Mouse (Mus musculus): ENCODE measurements around the gene Wwp2. TPM values are rescaled to one million over a fixed set of nuclear protein-coding genes. Genes with fewer than 3 reads are reported as not detected.

Gene Wwp2
- polyA plus RNA-seq, 1 experiment, result 146 TPM

GRCm38 (mm10) chr8:107597731-107598130, 161.6 kb downstream of the Wwp2 start:
- TF ChIP-seq CTCF (IDR thresholded peaks at IDR 0.05; ENCODE audit: insufficient read depth, low read depth, low read length) (no peak), POLR2A (IDR thresholded peaks at IDR 0.05; ENCODE audit: insufficient read depth, low read depth, low read length) (no peak)
- Histone ChIP-seq H3K27ac (ENCODE audit: insufficient read depth, low read depth, low read length) (no peak overlapping the region), H3K4me1 (ENCODE audit: control insufficient read depth, insufficient read depth, low read length) (no peaks in the 10 kb centered on the region), H3K4me3 (ENCODE audit: insufficient read depth, low read depth, low read length) (no peak overlapping the region)
- WGBS, result 57% methylated on average over 1 of the region's 1 CpGs

GRCm38 (mm10) chr8:107599691-107600090, 163.5 kb downstream of the Wwp2 start:
- no peak for TF ChIP-seq CTCF (IDR thresholded peaks at IDR 0.05; ENCODE audit: insufficient read depth, low read depth, low read length)
- TF ChIP-seq POLR2A (IDR thresholded peaks at IDR 0.05; ENCODE audit: insufficient read depth, low read depth, low read length), result no peak
- Histone ChIP-seq H3K4me3 (ENCODE audit: insufficient read depth, low read depth, low read length) (no peak overlapping the region), H3K4me1 (ENCODE audit: control insufficient read depth, insufficient read depth, low read length) (no peaks in the 10 kb centered on the region), H3K27ac (ENCODE audit: insufficient read depth, low read depth, low read length) (no peak overlapping the region)
- WGBS, result 86% methylated on average over 9 of the region's 9 CpGs

GRCm38 (mm10) chr8:107603026-107603425, 166.9 kb downstream of the Wwp2 start:
- TF ChIP-seq POLR2A (IDR thresholded peaks at IDR 0.05; ENCODE audit: insufficient read depth, low read depth, low read length), result no peak
- no peak for TF ChIP-seq CTCF (IDR thresholded peaks at IDR 0.05; ENCODE audit: insufficient read depth, low read depth, low read length)
- WGBS, result 5% methylated on average over 7 of the region's 7 CpGs
- Histone ChIP-seq H3K27ac (ENCODE audit: insufficient read depth, low read depth, low read length) (no peak overlapping the region), H3K4me3 (ENCODE audit: insufficient read depth, low read depth, low read length) (no peak overlapping the region), H3K4me1 (ENCODE audit: control insufficient read depth, insufficient read depth, low read length) (no peaks in the 10 kb centered on the region)

Other genes starting within 250 kb of the Wwp2 start
- 64.6 and 239 TPM in 2 replicates for gene Nfat5, start 142.9 kb upstream of the Wwp2 start, polyA plus RNA-seq (2012; ENCODE audit: insufficient read depth, insufficient read length, low replicate concordance, missing spikeins)
- not detected in 2 replicates for gene Nqo1, start 33.2 kb upstream of the Wwp2 start, polyA plus RNA-seq (2012; ENCODE audit: insufficient read depth, insufficient read length, low replicate concordance, missing spikeins)
- not detected in 2 replicates for gene Nob1, start 11.3 kb upstream of the Wwp2 start, polyA plus RNA-seq (2012; ENCODE audit: insufficient read depth, insufficient read length, low replicate concordance, missing spikeins)
- not detected in 2 replicates for gene Psmd7, start 152.1 kb downstream of the Wwp2 start, polyA plus RNA-seq (2012; ENCODE audit: insufficient read depth, insufficient read length, low replicate concordance, missing spikeins)